Mouse (Mus musculus) adipocyte (in vitro differentiated cells): Measurements from ENCODE around the gene Pde4b.
A peak's percentile ranks its signal among the peaks of the same experiment; 100 is the strongest.

Source experiments
- DNase-seq: peaks from one replicate; pipeline ENCODE4 v3.0.0-alpha.2; 2016; ENCODE audit warnings: low spot score

Pde4b gene

GRCm38 (mm10) chr4:102607744-102608416 is 520.5 kb downstream of the Pde4b start:
- no peak for DNase-seq

GRCm38 (mm10) chr4:102612596-102612995 is 525.3 kb downstream of the Pde4b start:
- no peak for DNase-seq

GRCm38 (mm10) chr4:102617774-102618173 is 530.4 kb downstream of the Pde4b start:
- no peak for DNase-seq

- DNase-seq: no peak
Measured at GRCm38 (mm10) chr4:102618609-102619008, 531.3 kb downstream of the Pde4b start.

- peak; percentile 51 for DNase-seq
Measured at GRCm38 (mm10) chr4:102620179-102620910, 533.0 kb downstream of the Pde4b start.

- DNase-seq: no peak
Measured at GRCm38 (mm10) chr4:102621120-102621519, 533.8 kb downstream of the Pde4b start.

- DNase-seq: no peak
Measured at GRCm38 (mm10) chr4:102622977-102623376, 535.6 kb downstream of the Pde4b start.

- DNase-seq: peak; percentile 92
Measured at GRCm38 (mm10) chr4:102623789-102624611, 536.7 kb downstream of the Pde4b start.

- peak; percentile 73 for DNase-seq
Measured at GRCm38 (mm10) chr4:102624937-102625336, 537.6 kb downstream of the Pde4b start.

- DNase-seq: no peak
Measured at GRCm38 (mm10) chr4:102627799-102628198, 540.5 kb downstream of the Pde4b start.

- DNase-seq: no peak
Measured at GRCm38 (mm10) chr4:102629621-102630020, 542.3 kb downstream of the Pde4b start.

- no peak for DNase-seq
Measured at GRCm38 (mm10) chr4:102630261-102630660, 542.9 kb downstream of the Pde4b start.

GRCm38 (mm10) chr4:102631624-102632023 is 544.3 kb downstream of the Pde4b start:
- no peak for DNase-seq

GRCm38 (mm10) chr4:102633241-102633640 is 545.9 kb downstream of the Pde4b start:
- no peak for DNase-seq

GRCm38 (mm10) chr4:102635258-102635657 is 547.9 kb downstream of the Pde4b start:
- DNase-seq: no peak

GRCm38 (mm10) chr4:102635944-102636343 is 548.6 kb downstream of the Pde4b start:
- no peak for DNase-seq

GRCm38 (mm10) chr4:102637348-102637910 is 550.1 kb downstream of the Pde4b start:
- no peak for DNase-seq

- DNase-seq: no peak
Measured at GRCm38 (mm10) chr4:102640942-102641341, 553.6 kb downstream of the Pde4b start.

- no peak for DNase-seq
Measured at GRCm38 (mm10) chr4:102644062-102644461, 556.7 kb downstream of the Pde4b start.

GRCm38 (mm10) chr4:102647056-102647455 is 559.7 kb downstream of the Pde4b start:
- DNase-seq: peak; percentile 24

- DNase-seq: no peak
Measured at GRCm38 (mm10) chr4:102655331-102655730, 568.0 kb downstream of the Pde4b start.

GRCm38 (mm10) chr4:102656494-102657036 is 569.2 kb downstream of the Pde4b start:
- peak; percentile 80 for DNase-seq
